Mouse (Mus musculus): ENCODE results near the gene Pgm1. TPM values are rescaled to one million over a fixed set of nuclear protein-coding genes. Genes with fewer than 3 reads are reported as not detected.

Gene Pgm1
- polyA plus RNA-seq, 1 experiment from 2014 or later, result 51.8 TPM

DNA sequence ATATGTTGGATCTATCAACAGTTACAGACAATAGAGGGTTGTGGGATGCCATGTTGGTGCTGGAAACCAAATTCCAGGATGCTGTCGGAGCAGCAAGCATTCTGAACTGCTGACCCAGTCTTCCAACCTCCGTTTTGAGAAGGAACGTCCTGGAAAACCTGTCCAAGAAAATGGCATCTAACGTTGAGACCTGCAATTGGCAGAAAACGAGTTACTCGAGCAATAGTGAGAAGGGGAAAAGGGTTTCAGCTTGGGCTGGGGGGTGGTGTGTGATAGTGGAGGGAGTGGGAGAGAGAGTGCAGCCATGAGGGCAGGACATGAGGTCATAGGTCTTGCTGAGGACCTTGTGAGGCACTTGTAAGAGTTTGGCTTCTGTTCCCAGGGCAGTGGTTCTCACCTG lies 105.8 kb downstream of the Pgm1 start:
- H3K4me2 ChIP-seq (ENCODE audit: low read depth, severe bottlenecking), result no peak overlapping the region
- no peaks in the 10 kb centered on the region for H3K36me3 ChIP-seq (ENCODE audit: control insufficient read depth, insufficient read depth, low read length)
- 80% methylated on average over 6 of the region's 6 CpGs for WGBS
- no peaks in the 10 kb centered on the region; the same call in 1 of the 2 replicates for H3K4me1 ChIP-seq (ENCODE audit: control insufficient read depth, insufficient read depth, low read length)
- no peak overlapping the region for H3K27ac ChIP-seq (replicated peaks; ENCODE audit: low read depth, low read length)
- DNase-seq (ENCODE audit: low spot score), result no peak
- H3K27me3 ChIP-seq (ENCODE audit: control insufficient read depth, insufficient read depth, low read length), result no peaks in the 10 kb centered on the region
- H3K4me3 ChIP-seq (ENCODE audit: low read depth, low read length), result no peak overlapping the region
- H3K9ac ChIP-seq (ENCODE audit: low read length), result no peak overlapping the region
- ATAC-seq (ENCODE audit: insufficient number of reproducible peaks, low FRiP score, low TSS enrichment, low read depth), result no peak
- H3K9me3 ChIP-seq (ENCODE audit: control insufficient read depth, low read length), result no peaks in the 10 kb centered on the region

DNA sequence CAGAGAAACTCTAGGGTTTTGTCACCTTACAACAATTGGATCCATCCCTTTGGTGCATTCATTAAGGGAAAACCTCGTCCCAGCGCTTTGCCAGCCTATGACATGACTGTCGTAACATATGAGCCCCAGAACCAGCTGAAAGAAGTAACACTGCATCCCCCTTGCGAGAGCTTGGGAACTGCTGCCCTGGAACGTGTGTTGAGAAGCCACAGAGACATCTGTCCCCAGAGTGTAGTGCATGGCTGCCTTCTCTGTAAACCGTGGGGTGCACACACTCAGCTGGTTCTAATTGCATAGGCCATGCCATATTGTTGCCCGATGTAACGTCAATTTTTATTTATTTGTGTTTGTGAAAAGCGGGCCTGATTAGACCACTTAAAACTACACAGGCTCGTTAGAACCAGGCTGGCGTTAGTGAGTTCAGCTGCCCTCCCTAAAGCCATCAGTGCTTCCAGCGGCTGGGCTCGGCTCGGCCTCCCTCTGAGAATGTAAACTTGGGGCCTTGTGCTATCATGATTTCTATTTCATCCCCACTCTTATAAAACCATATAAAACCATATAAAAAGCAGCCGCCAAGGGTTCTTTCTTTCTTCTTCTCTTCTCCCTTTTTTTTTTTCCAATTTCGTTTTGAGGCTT lies 106.8 kb downstream of the Pgm1 start:
- DNase-seq (ENCODE audit: low spot score) (peak; percentile 44), ATAC-seq (ENCODE audit: insufficient number of reproducible peaks, low FRiP score, low TSS enrichment, low read depth) (no peak)

More for the DNA sequence above, 106.8 kb downstream of the Pgm1 start:
- no peak overlapping the region for H3K4me2 ChIP-seq (ENCODE audit: low read depth, severe bottlenecking)
- no peak overlapping the region for H3K4me3 ChIP-seq (ENCODE audit: low read depth, low read length)
- no peaks in the 10 kb centered on the region; the same call in 1 of the 2 replicates for H3K4me1 ChIP-seq (ENCODE audit: control insufficient read depth, insufficient read depth, low read length)
- H3K36me3 ChIP-seq (ENCODE audit: control insufficient read depth, insufficient read depth, low read length), result no peaks in the 10 kb centered on the region
- no peak overlapping the region for H3K9ac ChIP-seq (ENCODE audit: low read length)
- 22% methylated on average over 16 of the region's 16 CpGs for whole genome bisulfite sequencing
- H3K9me3 ChIP-seq (ENCODE audit: control insufficient read depth, low read length), result no peaks in the 10 kb centered on the region
- H3K27me3 ChIP-seq (ENCODE audit: control insufficient read depth, insufficient read depth, low read length), result no peaks in the 10 kb centered on the region
- H3K27ac ChIP-seq (replicated peaks; ENCODE audit: low read depth, low read length), result no peak overlapping the region

Other genes with a start within 250 kb of the Pgm1 start
- gene Alg6, start 213.8 kb upstream of the Pgm1 start, polyA plus RNA-seq (2014; fragmentation: Nextera tagmentation; extraction: Ambion mirVana), result 21.3 and 21.6 TPM in 2 replicates
- gene Efcab7, start 100.2 kb upstream of the Pgm1 start, polyA plus RNA-seq (2014; fragmentation: Nextera tagmentation; extraction: Ambion mirVana), result 24.8 and 33.0 TPM in 2 replicates
- gene Itgb3bp, start 399 bp downstream of the Pgm1 start, polyA plus RNA-seq (2014; fragmentation: Nextera tagmentation; extraction: Ambion mirVana), result 49.5 and 53.4 TPM in 2 replicates
- 12.6 and 12.8 TPM in 2 replicates for gene Ror1, start 166.4 kb downstream of the Pgm1 start, polyA plus RNA-seq (2014; fragmentation: Nextera tagmentation; extraction: Ambion mirVana)